Mouse (Mus musculus): ENCODE measurements at regions not wholly inside any gene's neighbourhood (a gene's known extent, or its start where the extent isn't known, plus 50 kb on each side); places are given as distances from the start of the nearest gene placed in this dataset.

GRCm38 (mm10) chr19:22015854-22016610, 122.8 kb upstream of the Trpm3 start:
- no peaks in the 10 kb centered on the region for H3K4me1 ChIP-seq (ENCODE audit: control insufficient read depth, insufficient read depth, low read depth, low read length)
- no peaks in the 10 kb centered on the region for H3K9me3 ChIP-seq (ENCODE audit: control insufficient read depth, low read length)
- ATAC-seq: no peak
- H3K27ac ChIP-seq (ENCODE audit: low read depth, low read length): no peak overlapping the region
- 90% methylated on average over 3 of the region's 3 CpGs for WGBS
- H3K4me3 ChIP-seq (ENCODE audit: low read length): no peak overlapping the region
- no peaks in the 10 kb centered on the region for H3K36me3 ChIP-seq (ENCODE audit: control insufficient read depth, insufficient read depth, low read length)
- no peak overlapping the region for H3K9ac ChIP-seq (ENCODE audit: low read depth, low read length)
- no peaks in the 10 kb centered on the region for H3K27me3 ChIP-seq (replicated peaks; ENCODE audit: control insufficient read depth, insufficient read depth, low read length)
- H3K4me2 ChIP-seq (ENCODE audit: low read length): no peak overlapping the region

- Histone ChIP-seq H3K4me1 (ENCODE audit: control insufficient read depth, insufficient read depth, low read depth, low read length) (no peaks in the 10 kb centered on the region), H3K27ac (ENCODE audit: low read depth, low read length) (no peak overlapping the region), H3K4me2 (ENCODE audit: low read length) (no peak overlapping the region), H3K4me3 (ENCODE audit: low read length) (no peak overlapping the region), H3K9me3 (ENCODE audit: control insufficient read depth, low read length) (no peaks in the 10 kb centered on the region), H3K36me3 (ENCODE audit: control insufficient read depth, insufficient read depth, low read length) (no peaks in the 10 kb centered on the region), H3K9ac (ENCODE audit: low read depth, low read length) (no peak overlapping the region), H3K27me3 (replicated peaks; ENCODE audit: control insufficient read depth, insufficient read depth, low read length) (no peaks in the 10 kb centered on the region)
- WGBS: 52% methylated on average over 2 of the region's 2 CpGs
- no peak for ATAC-seq
Observed at GRCm38 (mm10) chr19:22017425-22017824, 121.4 kb upstream of the Trpm3 start.

- Histone ChIP-seq H3K36me3 (ENCODE audit: control insufficient read depth, insufficient read depth, low read length) (no peaks in the 10 kb centered on the region), H3K9ac (ENCODE audit: low read depth, low read length) (no peak overlapping the region), H3K9me3 (ENCODE audit: control insufficient read depth, low read length) (no peaks in the 10 kb centered on the region), H3K27ac (ENCODE audit: low read depth, low read length) (no peak overlapping the region), H3K27me3 (replicated peaks; ENCODE audit: control insufficient read depth, insufficient read depth, low read length) (no peaks in the 10 kb centered on the region), H3K4me2 (ENCODE audit: low read length) (no peak overlapping the region), H3K4me1 (ENCODE audit: control insufficient read depth, insufficient read depth, low read depth, low read length) (no peaks in the 10 kb centered on the region), H3K4me3 (ENCODE audit: low read length) (no peak overlapping the region)
- no peak for ATAC-seq
Observed at GRCm38 (mm10) chr19:22027577-22027976, 111.3 kb upstream of the Trpm3 start.

- Histone ChIP-seq H3K9ac (ENCODE audit: low read depth, low read length) (no peak overlapping the region), H3K27me3 (replicated peaks; ENCODE audit: control insufficient read depth, insufficient read depth, low read length) (no peaks in the 10 kb centered on the region), H3K4me2 (ENCODE audit: low read length) (no peak overlapping the region), H3K27ac (ENCODE audit: low read depth, low read length) (no peak overlapping the region), H3K9me3 (ENCODE audit: control insufficient read depth, low read length) (no peaks in the 10 kb centered on the region), H3K4me3 (ENCODE audit: low read length) (no peak overlapping the region), H3K36me3 (ENCODE audit: control insufficient read depth, insufficient read depth, low read length) (no peaks in the 10 kb centered on the region), H3K4me1 (ENCODE audit: control insufficient read depth, insufficient read depth, low read depth, low read length) (no peaks in the 10 kb centered on the region)
- WGBS: 69% methylated on average over 6 of the region's 6 CpGs
- no peak for ATAC-seq
Observed at GRCm38 (mm10) chr19:22047657-22048056, 91.2 kb upstream of the Trpm3 start.

- H3K4me2 ChIP-seq (ENCODE audit: low read length): no peak overlapping the region
- ATAC-seq: no peak
- H3K9ac ChIP-seq (ENCODE audit: low read depth, low read length): no peak overlapping the region
- H3K27me3 ChIP-seq (replicated peaks; ENCODE audit: control insufficient read depth, insufficient read depth, low read length): no peaks in the 10 kb centered on the region
- H3K36me3 ChIP-seq (ENCODE audit: control insufficient read depth, insufficient read depth, low read length): no peaks in the 10 kb centered on the region
- H3K27ac ChIP-seq (ENCODE audit: low read depth, low read length): no peak overlapping the region
- WGBS: 68% methylated on average over 8 of the region's 8 CpGs
- H3K4me1 ChIP-seq (ENCODE audit: control insufficient read depth, insufficient read depth, low read depth, low read length): no peaks in the 10 kb centered on the region
- H3K4me3 ChIP-seq (ENCODE audit: low read length): no peak overlapping the region
- no peaks in the 10 kb centered on the region for H3K9me3 ChIP-seq (ENCODE audit: control insufficient read depth, low read length)
Observed at GRCm38 (mm10) chr19:22066302-22066701, 72.5 kb upstream of the Trpm3 start.

GRCm38 (mm10) chr19:22070246-22071030, 68.4 kb upstream of the Trpm3 start:
- no peak overlapping the region for H3K27ac ChIP-seq (ENCODE audit: low read depth, low read length)
- no peaks in the 10 kb centered on the region for H3K27me3 ChIP-seq (replicated peaks; ENCODE audit: control insufficient read depth, insufficient read depth, low read length)
- H3K4me2 ChIP-seq (ENCODE audit: low read length): no peak overlapping the region
- H3K36me3 ChIP-seq (ENCODE audit: control insufficient read depth, insufficient read depth, low read length): no peaks in the 10 kb centered on the region
- H3K4me3 ChIP-seq (ENCODE audit: low read length): no peak overlapping the region
- H3K9me3 ChIP-seq (ENCODE audit: control insufficient read depth, low read length): no peaks in the 10 kb centered on the region
- no peak for ATAC-seq
- 74% methylated on average over 15 of the region's 15 CpGs for WGBS
- H3K4me1 ChIP-seq (ENCODE audit: control insufficient read depth, insufficient read depth, low read depth, low read length): no peaks in the 10 kb centered on the region
- no peak overlapping the region for H3K9ac ChIP-seq (ENCODE audit: low read depth, low read length)

GRCm38 (mm10) chr19:22071701-22072100, 67.1 kb upstream of the Trpm3 start:
- Histone ChIP-seq H3K36me3 (ENCODE audit: control insufficient read depth, insufficient read depth, low read length) (no peaks in the 10 kb centered on the region), H3K9ac (ENCODE audit: low read depth, low read length) (no peak overlapping the region), H3K27me3 (replicated peaks; ENCODE audit: control insufficient read depth, insufficient read depth, low read length) (no peaks in the 10 kb centered on the region), H3K27ac (ENCODE audit: low read depth, low read length) (no peak overlapping the region), H3K9me3 (ENCODE audit: control insufficient read depth, low read length) (no peaks in the 10 kb centered on the region), H3K4me2 (ENCODE audit: low read length) (no peak overlapping the region), H3K4me3 (ENCODE audit: low read length) (no peak overlapping the region), H3K4me1 (ENCODE audit: control insufficient read depth, insufficient read depth, low read depth, low read length) (no peaks in the 10 kb centered on the region)
- 36% methylated on average over 3 of the region's 3 CpGs for WGBS
- no peak for ATAC-seq

GRCm38 (mm10) chr19:22074042-22074441, 64.8 kb upstream of the Trpm3 start:
- Histone ChIP-seq H3K9me3 (ENCODE audit: control insufficient read depth, low read length) (no peaks in the 10 kb centered on the region), H3K27me3 (replicated peaks; ENCODE audit: control insufficient read depth, insufficient read depth, low read length) (no peaks in the 10 kb centered on the region), H3K27ac (ENCODE audit: low read depth, low read length) (no peak overlapping the region), H3K9ac (ENCODE audit: low read depth, low read length) (no peak overlapping the region), H3K4me1 (ENCODE audit: control insufficient read depth, insufficient read depth, low read depth, low read length) (no peaks in the 10 kb centered on the region), H3K36me3 (ENCODE audit: control insufficient read depth, insufficient read depth, low read length) (no peaks in the 10 kb centered on the region), H3K4me2 (ENCODE audit: low read length) (no peak overlapping the region), H3K4me3 (ENCODE audit: low read length) (no peak overlapping the region)
- ATAC-seq: no peak
- WGBS: 63% methylated on average over 7 of the region's 7 CpGs

GRCm38 (mm10) chr19:22081448-22081847, 57.4 kb upstream of the Trpm3 start:
- ATAC-seq: peak; percentile 17; the same call in 1 of the 2 replicates
- H3K27me3 ChIP-seq (replicated peaks; ENCODE audit: control insufficient read depth, insufficient read depth, low read length): no peaks in the 10 kb centered on the region
- H3K4me3 ChIP-seq (ENCODE audit: low read length): no peak overlapping the region
- no peaks in the 10 kb centered on the region for H3K4me1 ChIP-seq (ENCODE audit: control insufficient read depth, insufficient read depth, low read depth, low read length)
- H3K4me2 ChIP-seq (ENCODE audit: low read length): no peak overlapping the region
- H3K27ac ChIP-seq (ENCODE audit: low read depth, low read length): no peak overlapping the region
- H3K9me3 ChIP-seq (ENCODE audit: control insufficient read depth, low read length): no peaks in the 10 kb centered on the region
- 32% methylated on average over 4 of the region's 4 CpGs for WGBS
- no peak overlapping the region for H3K9ac ChIP-seq (ENCODE audit: low read depth, low read length)
- no peaks in the 10 kb centered on the region for H3K36me3 ChIP-seq (ENCODE audit: control insufficient read depth, insufficient read depth, low read length)

Measured in hindbrain, embryonic 16.5 days (tissue).